Mouse (Mus musculus): Measurements from ENCODE around the gene Tmem86b. TPM values are rescaled to one million over a fixed set of nuclear protein-coding genes. Genes with fewer than 3 reads are reported as not detected.

Gene Tmem86b
- polyA plus RNA-seq (2017; shearing (Covaris generic)), result 5.6 TPM

GRCm38 (mm10) chr7:4631031-4631430 lies at the start of gene Tmem86b:
TSS of gene Tmem86b (minus strand) at chr7:4631422.

GRCm38 (mm10) chr7:4658912-4659551 lies 27.8 kb upstream of the Tmem86b start, which contains the start of gene Ppp6r1:
TSS of gene Ppp6r1 (minus strand) at chr7:4659019.

GRCm38 (mm10) chr7:4603873-4604272 lies 27.3 kb downstream of the Tmem86b start, which contains the start of gene Ptprh:
TSS of gene Ptprh (minus strand) at chr7:4604041.

Other genes with a start within 250 kb of the Tmem86b start
- not detected for gene Gp6, start 233.7 kb downstream of the Tmem86b start, polyA plus RNA-seq (2017; shearing (Covaris generic))
- gene Rdh13, start 185.8 kb downstream of the Tmem86b start, polyA plus RNA-seq (2017; shearing (Covaris generic)), result 4.9 TPM
- gene Eps8l1, start 170.7 kb downstream of the Tmem86b start, polyA plus RNA-seq (2017; shearing (Covaris generic)), result 11.1 TPM
- 29.9 TPM for gene Ppp1r12c, start 129.7 kb downstream of the Tmem86b start, polyA plus RNA-seq (2017; shearing (Covaris generic))
- gene Tnnt1, start 115.0 kb downstream of the Tmem86b start, polyA plus RNA-seq (2017; shearing (Covaris generic)), result 4.5 TPM
- gene Tnni3, start 107.2 kb downstream of the Tmem86b start, polyA plus RNA-seq (2017; shearing (Covaris generic)), result 1.5 TPM
- gene Dnaaf3, start 99.0 kb downstream of the Tmem86b start, polyA plus RNA-seq (2017; shearing (Covaris generic)), result 1.2 TPM
- 0.26 TPM for gene Syt5, start 83.9 kb downstream of the Tmem86b start, polyA plus RNA-seq (2017; shearing (Covaris generic))
- gene Ptprh, start 27.4 kb downstream of the Tmem86b start, polyA plus RNA-seq (2017; shearing (Covaris generic)), result not detected
- gene Ppp6r1, start 27.6 kb upstream of the Tmem86b start, polyA plus RNA-seq (2017; shearing (Covaris generic)), result 30.9 TPM
- gene Hspbp1, start 53.6 kb upstream of the Tmem86b start, polyA plus RNA-seq (2017; shearing (Covaris generic)), result 82.1 TPM
- not detected for gene Brsk1, start 59.2 kb upstream of the Tmem86b start, polyA plus RNA-seq (2017; shearing (Covaris generic))
- gene Tmem150b, start 93.8 kb upstream of the Tmem86b start, polyA plus RNA-seq (2017; shearing (Covaris generic)), result 0.10 TPM
- 49.9 TPM for gene Kmt5c, start 108.7 kb upstream of the Tmem86b start, polyA plus RNA-seq (2017; shearing (Covaris generic))
- 3.0 TPM for gene Cox6b2, start 121.7 kb upstream of the Tmem86b start, polyA plus RNA-seq (2017; shearing (Covaris generic))
- not detected for gene Fam71e2, start 139.9 kb upstream of the Tmem86b start, polyA plus RNA-seq (2017; shearing (Covaris generic))
- gene Il11, start 151.4 kb upstream of the Tmem86b start, polyA plus RNA-seq (2017; shearing (Covaris generic)), result not detected
- not detected for gene Tmem190, start 151.5 kb upstream of the Tmem86b start, polyA plus RNA-seq (2017; shearing (Covaris generic))
- 1.3 TPM for gene Tmem238, start 158.2 kb upstream of the Tmem86b start, polyA plus RNA-seq (2017; shearing (Covaris generic))
- 423 TPM for gene Rpl28, start 161.5 kb upstream of the Tmem86b start, polyA plus RNA-seq (2017; shearing (Covaris generic))
- gene Ube2s, start 181.2 kb upstream of the Tmem86b start, polyA plus RNA-seq (2017; shearing (Covaris generic)), result 105 TPM
- not detected for gene Shisa7, start 213.3 kb upstream of the Tmem86b start, polyA plus RNA-seq (2017; shearing (Covaris generic))
- gene Isoc2b, start 238.8 kb upstream of the Tmem86b start, polyA plus RNA-seq (2017; shearing (Covaris generic)), result 43.7 TPM
- gene Isoc2a, start 245.7 kb upstream of the Tmem86b start, polyA plus RNA-seq (2017; shearing (Covaris generic)), result 0.53 TPM

Measured in activated CD4-positive, CD25-positive, alpha-beta regulatory T cell, adult 9 weeks (primary cell).